Mouse (Mus musculus) left cerebral cortex, adult 6 months (tissue): ENCODE measurements around the gene Myh13. TPM values are rescaled to one million over a fixed set of nuclear protein-coding genes. Genes with fewer than 3 reads are reported as not detected.

Experiments used
- long read RNA-seq, 2 experiments: library from polyadenylated mRNA; unstranded; transcript quantifications; one replicate each; pipeline ENCODE4 v2.0.0; 2019 to 2020
- polyA plus RNA-seq: library from polyadenylated mRNA; unstranded; fragments of <200 nt; fragmentation: Nextera tagmentation; gene quantifications from 2 replicates; pipeline ENCODE4 v1.2.3, GENCODE M21; 2021

Myh13 gene
- polyA plus RNA-seq: 0.12 and 0.19 TPM in 2 replicates
- long read RNA-seq, experiment 1: 0 reads
- long read RNA-seq, experiment 2, partial matches to known transcripts: 1 of 1 reads
- long read RNA-seq, experiment 2, other reads (novel, unspliced or antisense): 0 of 1 reads

DNA sequence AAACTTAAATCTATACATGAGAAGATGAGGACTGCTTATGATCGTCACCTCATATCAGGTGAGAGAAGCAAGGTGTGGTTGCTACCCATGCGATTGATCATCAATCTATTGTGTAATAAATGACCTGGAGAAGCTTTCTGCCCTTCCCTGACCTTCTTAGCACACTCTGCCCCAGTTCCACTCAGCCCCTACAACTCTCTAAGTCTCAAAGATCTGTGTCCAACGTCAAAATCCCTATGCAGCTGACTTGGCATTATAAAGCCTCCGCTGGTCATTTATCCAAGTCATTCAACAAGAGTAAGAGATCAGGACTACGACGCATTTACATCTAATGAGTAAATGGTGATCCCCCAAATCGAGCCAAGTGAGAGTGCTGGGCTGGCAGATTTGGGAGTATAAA is at the start of gene Myh13:
Myh13 (plus strand) TSS at position 301 of the 400 bp plus-strand sequence.

DNA sequence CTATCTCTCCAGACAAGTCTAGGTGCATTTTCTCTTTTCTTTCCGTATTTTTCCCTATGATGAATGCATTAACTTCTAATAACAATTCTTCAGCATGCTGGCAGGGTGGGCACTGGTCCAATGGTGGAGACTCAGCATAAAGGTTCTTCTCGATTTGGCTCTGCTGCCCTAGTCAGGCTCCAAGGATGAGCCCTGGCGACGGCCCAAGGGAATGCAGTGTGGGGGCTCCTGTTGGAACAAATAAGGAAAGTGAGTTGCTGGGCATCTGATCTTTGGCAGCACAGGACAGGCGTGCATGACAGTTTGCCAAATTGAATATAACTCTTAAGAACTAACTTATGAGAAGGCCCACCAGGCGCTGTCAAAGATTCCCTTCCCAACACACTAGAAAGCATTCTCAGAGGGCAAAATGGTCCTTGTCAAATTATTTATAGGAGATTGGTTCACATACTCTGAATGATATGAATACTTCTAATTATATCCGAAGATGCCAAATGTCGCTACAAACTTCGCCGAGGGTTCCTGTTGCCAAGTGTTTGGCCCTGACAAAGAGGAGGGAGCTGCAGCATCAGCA is 44.8 kb upstream of the Myh13 start, which contains the start of gene Myh8:
Myh8 (plus strand) TSS at position 524 of the 574 bp plus-strand sequence.

Other genes with a start within 250 kb of the Myh13 start
- gene Myh3, start 243.4 kb upstream of the Myh13 start, polyA plus RNA-seq: 0.95 and 1.4 TPM in 2 replicates
- 0.35 and 0.37 TPM in 2 replicates for gene Myh2, start 150.6 kb upstream of the Myh13 start, polyA plus RNA-seq
- gene Myh1, start 121.6 kb upstream of the Myh13 start, polyA plus RNA-seq: 0.26 and 0.32 TPM in 2 replicates
- gene Myh4, start 83.6 kb upstream of the Myh13 start, polyA plus RNA-seq: 0.08 TPM in 1 of 2 replicates, not detected in the other
- 0.08 and 0.11 TPM in 2 replicates for gene Myh8, start 44.5 kb upstream of the Myh13 start, polyA plus RNA-seq
- gene Gas7, start 133.8 kb downstream of the Myh13 start, polyA plus RNA-seq: 261 and 298 TPM in 2 replicates